Mouse (Mus musculus): Measurements from ENCODE around the gene Thrap3.

DNA sequence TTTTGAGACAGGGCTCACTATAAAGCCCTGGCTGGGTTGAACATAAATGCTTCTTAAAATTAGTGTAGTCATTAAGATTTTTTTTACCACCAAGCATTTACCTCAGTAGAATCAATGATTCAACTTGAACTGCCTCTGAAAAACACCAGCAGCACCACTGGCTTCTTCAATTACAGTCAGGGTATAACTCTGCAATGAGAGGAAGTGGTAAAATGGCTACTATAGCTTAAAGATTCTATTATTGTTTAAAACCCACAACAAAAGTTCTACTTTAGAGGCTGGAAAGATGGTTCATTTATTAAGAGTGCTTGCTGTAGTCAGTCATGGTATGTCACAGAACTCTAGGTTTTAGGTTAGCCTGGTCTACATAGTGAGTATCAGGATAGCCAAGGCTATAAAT, 8.3 kb downstream of the Thrap3 start:
- TF ChIP-seq CTCF (conservative IDR thresholded peaks at IDR 0.05; ENCODE audit: low read length) (no peak), POU5F1 (IDR thresholded peaks at IDR 0.05; ENCODE audit: borderline replicate concordance, low read length) (no peak), NANOG (IDR thresholded peaks at IDR 0.05; ENCODE audit: borderline replicate concordance, low read length) (no peak)
